7 mouse cellular contexts compared by ENCODE assay signal in the genomic region with DNA sequence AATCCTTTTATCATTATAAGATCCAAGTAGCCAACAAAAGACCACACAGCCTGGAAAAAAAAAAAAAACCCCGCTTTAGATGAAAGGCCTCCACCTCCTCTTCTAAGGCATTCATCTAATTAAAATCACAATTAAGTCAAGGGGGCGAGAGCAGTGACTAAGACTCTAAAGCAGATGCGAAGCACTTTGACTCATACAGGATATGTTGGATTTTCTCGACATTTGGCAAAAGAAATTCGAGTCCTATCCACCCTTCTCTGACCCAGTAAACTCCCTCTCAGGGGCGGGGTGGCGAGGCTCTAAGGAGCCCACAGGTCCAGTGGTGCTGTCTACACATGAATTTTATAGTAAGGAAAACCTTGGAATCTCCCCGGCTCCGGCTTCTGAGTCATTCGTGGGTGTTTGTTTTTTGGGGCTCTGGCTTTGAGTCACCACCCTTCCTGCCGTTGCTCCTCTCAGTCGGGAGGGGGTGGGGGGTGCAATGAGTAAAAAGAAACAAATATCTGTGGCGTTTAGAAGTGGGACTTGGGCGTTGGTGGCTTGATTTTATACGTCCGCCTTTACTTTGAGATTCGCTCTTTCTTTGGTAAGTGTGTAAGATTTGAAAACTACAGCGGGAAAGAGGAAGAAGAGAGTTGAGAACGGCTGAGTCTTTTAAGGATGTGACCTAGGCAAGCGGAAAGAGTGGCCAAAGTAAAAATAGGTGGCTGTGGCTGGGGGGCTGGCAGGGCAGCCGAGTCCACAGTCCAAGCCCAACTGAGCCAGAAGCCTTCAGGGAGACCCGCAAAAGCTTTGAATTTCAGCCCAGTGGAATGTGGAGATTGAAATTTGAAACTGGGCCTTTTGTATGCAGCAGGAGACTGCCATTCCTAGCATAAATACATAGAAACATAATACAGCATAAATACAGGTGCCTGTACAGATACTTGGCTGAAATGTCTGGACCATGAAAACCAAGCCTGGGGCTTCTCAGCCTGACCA.
DNase-seq lines count a peak whose midpoint lies in the region; ATAC-seq and TF ChIP-seq lines count a peak whose summit lies in the region.

No protein-coding gene starts in this region.

- H3K27ac ChIP-seq in small intestine, adult 2 months (ENCODE audit: insufficient read depth, low read depth, low read length) = peak overlapping the region; percentile 22

- 22% methylated on average over 22 of the region's 22 CpGs for WGBS in small intestine, adult 2 months

- TF ChIP-seq POLR2A in small intestine, adult 2 months (IDR thresholded peaks at IDR 0.05; ENCODE audit: low read depth, low read length) = no peak

- intact Hi-C loops in gastrocnemius, postnatal 14 days (cut with DNase I; ENCODE audit: low total_unique reads) = no loop called here
- intact Hi-C loops in left cerebral cortex, postnatal 14 days (cut with DNase I) = no loop called here

- peaks cover 7% of the 10 kb centered on the region for H3K4me1 ChIP-seq in small intestine, adult 2 months (ENCODE audit: control insufficient read depth, insufficient read depth, insufficient read length, low read length)

- H3K36me3 ChIP-seq in small intestine, adult 2 months (ENCODE audit: control insufficient read depth, insufficient read depth, low read length) = no peaks in the 10 kb centered on the region

- peak; percentile 87 for ATAC-seq in inflammation-experienced regulatory T-cells, adult 6 months
- ATAC-seq in megakaryocyte-erythroid progenitor cell, adult 5-6 weeks (replicated peaks; ENCODE audit: low FRiP score, low TSS enrichment, poor library complexity, severe bottlenecking) = peak; percentile 74

- peak overlapping the region; percentile 56 for H3K4me3 ChIP-seq in small intestine, adult 2 months (ENCODE audit: low read depth, low read length)

- TF ChIP-seq CTCF in small intestine, adult 2 months (IDR thresholded peaks at IDR 0.05; ENCODE audit: extremely low read depth, insufficient read length, insufficient replicate concordance, low read depth, low read length) = no peak

- peak; percentile 82 for DNase-seq in R1 (ENCODE audit: low read depth, low spot score)
- DNase-seq in embryo, embryonic 10 days (ENCODE audit: low spot score) = peak; percentile 22
- DNase-seq in gastrocnemius, postnatal 14 days = peak; percentile 43
- peak; percentile 33 to 45 for DNase-seq in left cerebral cortex, postnatal 14 days (ENCODE audit: low spot score in 2 of 2)

- H3K27me3 ChIP-seq in small intestine, adult 2 months (ENCODE audit: control insufficient read depth, insufficient read depth, low read length) = no peaks in the 10 kb centered on the region

Comparison
In these comparisons a context has a peak if more than half of its experiments do, and no peak if none do; other contexts are left out.
1. Peak in every context shown above with its lines: DNase-seq, ATAC-seq, H3K4me3 ChIP-seq and H3K27ac ChIP-seq.
2. DNase-seq: peak in every context shown above with its lines; median percentile 82 in R1; 43 in gastrocnemius, postnatal 14 days; 39 in left cerebral cortex, postnatal 14 days; 22 in embryo, embryonic 10 days.